Mouse (Mus musculus): ENCODE data around the gene Lpar3. TPM values are rescaled to one million over a fixed set of nuclear protein-coding genes. Genes with fewer than 3 reads are reported as not detected.

Gene Lpar3
- total RNA-seq, 2 experiments from 2014 or later, result 0.24 to 0.28 TPM

Other genes starting within 250 kb of the Lpar3 start
- gene Syde2, start 233.1 kb upstream of the Lpar3 start, total RNA-seq (2021), result 10 to 100 TPM; 13.8 to 18.6 TPM
- not detected for gene Wdr63, start 112.8 kb upstream of the Lpar3 start, total RNA-seq (2021)
- not detected for gene Mcoln3, start 103.5 kb upstream of the Lpar3 start, total RNA-seq (2021)
- gene Mcoln2, start 71.1 kb upstream of the Lpar3 start, total RNA-seq (2021), result under 1 TPM; 0.22 to 0.25 TPM
- gene Ssx2ip, start 183.7 kb downstream of the Lpar3 start, total RNA-seq (2021), result 10 to 100 TPM; 12.9 to 13.1 TPM
- gene Ctbs, start 228.8 kb downstream of the Lpar3 start, total RNA-seq (2021), result 1 to 10 TPM; 3.4 TPM